Mouse (Mus musculus): ENCODE measurements around the gene Gmps. TPM values are rescaled to one million over a fixed set of nuclear protein-coding genes. Genes with fewer than 3 reads are reported as not detected.

The Gmps gene
- polyA plus RNA-seq (2012), result 3.3 and 3.6 TPM in 2 replicates

GRCm38 (mm10) chr3:63975955-63976908 lies at the start of gene Gmps:
Gene Gmps, plus strand, starts transcription at chr3:63976106.
- TF ChIP-seq GATA1 (IDR thresholded peaks at IDR 0.05; ENCODE audit: low read length), result no peak

- TF ChIP-seq GATA1 (IDR thresholded peaks at IDR 0.05; ENCODE audit: low read length), result no peak
Measured at GRCm38 (mm10) chr3:63928878-63929859, 46.7 kb upstream of the Gmps start, which contains the start of gene E130311K13Rik. Gene E130311K13Rik, minus strand, starts transcription at chr3:63929472.

- TF ChIP-seq GATA1 (IDR thresholded peaks at IDR 0.05; ENCODE audit: low read length), result no peak
Measured at GRCm38 (mm10) chr3:63938928-63939327, 37.0 kb upstream of the Gmps start.

GRCm38 (mm10) chr3:63941204-63941850 lies 34.6 kb upstream of the Gmps start:
- no peak for TF ChIP-seq GATA1 (IDR thresholded peaks at IDR 0.05; ENCODE audit: low read length)

GRCm38 (mm10) chr3:63949837-63950236 lies 26.1 kb upstream of the Gmps start:
- TF ChIP-seq GATA1 (IDR thresholded peaks at IDR 0.05; ENCODE audit: low read length), result no peak

- no peak for TF ChIP-seq GATA1 (IDR thresholded peaks at IDR 0.05; ENCODE audit: low read length)
Measured at GRCm38 (mm10) chr3:63963421-63964099, 12.3 kb upstream of the Gmps start.

- TF ChIP-seq GATA1 (IDR thresholded peaks at IDR 0.05; ENCODE audit: low read length), result no peak
Measured at GRCm38 (mm10) chr3:63964100-63964921, 11.6 kb upstream of the Gmps start, which contains the start of gene Slc33a1. Gene Slc33a1, minus strand, starts transcription at chr3:63964768.

- TF ChIP-seq GATA1 (IDR thresholded peaks at IDR 0.05; ENCODE audit: low read length), result no peak
Measured at GRCm38 (mm10) chr3:63964922-63965249, 11.0 kb upstream of the Gmps start.

- no peak for TF ChIP-seq GATA1 (IDR thresholded peaks at IDR 0.05; ENCODE audit: low read length)
Measured at GRCm38 (mm10) chr3:63965929-63966328, 10.0 kb upstream of the Gmps start.

- TF ChIP-seq GATA1 (IDR thresholded peaks at IDR 0.05; ENCODE audit: low read length), result no peak
Measured at GRCm38 (mm10) chr3:63977895-63978294, 2.0 kb downstream of the Gmps start.

GRCm38 (mm10) chr3:63986656-63987055 lies 10.8 kb downstream of the Gmps start:
- no peak for TF ChIP-seq GATA1 (IDR thresholded peaks at IDR 0.05; ENCODE audit: low read length)

- TF ChIP-seq GATA1 (IDR thresholded peaks at IDR 0.05; ENCODE audit: low read length), result no peak
Measured at GRCm38 (mm10) chr3:63988722-63989440, 13.0 kb downstream of the Gmps start.

GRCm38 (mm10) chr3:64021436-64021835 lies 45.5 kb downstream of the Gmps start:
- TF ChIP-seq GATA1 (IDR thresholded peaks at IDR 0.05; ENCODE audit: low read length), result no peak
